ENCODE assay signal across 27 mouse cellular contexts in the genomic region with DNA sequence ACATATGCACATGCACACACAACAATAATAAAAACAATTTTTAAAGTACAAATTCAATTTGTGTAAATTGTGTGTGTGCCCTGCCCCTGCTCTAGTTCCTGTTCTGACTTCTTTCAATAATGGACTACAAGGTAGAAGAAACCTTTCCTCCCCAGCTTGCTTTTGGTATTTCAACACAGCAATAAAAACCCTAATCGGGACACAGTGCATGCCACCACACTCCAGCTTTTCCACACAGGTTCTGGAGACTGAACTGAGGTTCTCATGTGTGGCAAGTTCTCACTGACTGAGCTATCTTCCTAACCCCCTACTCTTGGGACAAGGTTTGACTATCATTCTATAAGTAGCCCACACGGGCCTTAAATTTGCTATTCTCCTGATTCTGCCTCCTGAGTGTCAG.
"Had no signal": no experiment of that assay in that cellular context is flagged by ENCODE, and none has a peak within 500 bp of the region (broad histone marks: within the 10 kb centered on the region; RNA-seq: fewer than 3 reads in every experiment).

No protein-coding gene starts in this region.

- H3K4me1 ChIP-seq: kidney, embryonic 15.5 days had no signal

- H3K36me3 ChIP-seq: heart, embryonic 13.5 days; heart, embryonic 15.5 days; hindbrain, embryonic 13.5 days; hindbrain, embryonic 15.5 days; kidney, embryonic 15.5 days; limb, embryonic 13.5 days; limb, embryonic 15.5 days; liver, embryonic 12.5 days had no signal

- H3K27ac ChIP-seq: gastrocnemius, adult 2 months; heart, adult 2 months; heart, embryonic 13.5 days; heart, embryonic 15.5 days; hindbrain, embryonic 13.5 days; hindbrain, embryonic 15.5 days; kidney, embryonic 15.5 days; kidney, postnatal 0 days; left cerebral cortex, adult 2 months; limb, embryonic 13.5 days; limb, embryonic 15.5 days; liver, embryonic 12.5 days; liver, embryonic 14.5 days had no signal

- ATAC-seq: inflammation-experienced regulatory T-cells, adult 6 months; liver, embryonic 12.5 days had no signal

- H3K4me3 ChIP-seq: gastrocnemius, adult 2 months; heart, adult 2 months; heart, embryonic 13.5 days; heart, embryonic 15.5 days; hindbrain, embryonic 13.5 days; hindbrain, embryonic 15.5 days; kidney, embryonic 15.5 days; left cerebral cortex, adult 2 months; limb, embryonic 13.5 days; limb, embryonic 15.5 days; liver, embryonic 12.5 days had no signal

- H3K9me3 ChIP-seq: heart, embryonic 13.5 days; heart, embryonic 15.5 days; hindbrain, embryonic 13.5 days; hindbrain, embryonic 15.5 days; kidney, embryonic 15.5 days; limb, embryonic 13.5 days; limb, embryonic 15.5 days; liver, embryonic 12.5 days had no signal

- DNase-seq: gastrocnemius, adult 2 months; gastrocnemius, postnatal 10 days; gastrocnemius, postnatal 25 days; heart, adult 11 months; heart, adult 2 months; heart, postnatal 14 days; heart, postnatal 36 days; kidney, adult 11 months; kidney, adult 9 months; kidney, postnatal 14 days; kidney, postnatal 36 days; layer of hippocampus, adult 9-11 months; layer of hippocampus, postnatal 36 days; left cerebral cortex, postnatal 4 days had no signal

- H3K9ac ChIP-seq: heart, embryonic 13.5 days; heart, embryonic 15.5 days; hindbrain, embryonic 13.5 days; hindbrain, embryonic 15.5 days; kidney, embryonic 15.5 days; limb, embryonic 13.5 days; limb, embryonic 15.5 days; liver, embryonic 12.5 days; liver, embryonic 14.5 days had no signal

- H3K4me2 ChIP-seq: heart, embryonic 11.5 days; heart, embryonic 13.5 days; heart, embryonic 15.5 days; hindbrain, embryonic 13.5 days; hindbrain, embryonic 15.5 days; kidney, embryonic 15.5 days; limb, embryonic 13.5 days; limb, embryonic 15.5 days; liver, embryonic 12.5 days had no signal

- H3K27me3 ChIP-seq: heart, embryonic 13.5 days; heart, embryonic 15.5 days; hindbrain, embryonic 13.5 days; hindbrain, embryonic 15.5 days; kidney, embryonic 15.5 days; limb, embryonic 13.5 days; limb, embryonic 15.5 days; liver, embryonic 12.5 days had no signal
